Mouse (Mus musculus): ENCODE measurements around the gene Tdp1. TPM values are rescaled to one million over a fixed set of nuclear protein-coding genes. Genes with fewer than 3 reads are reported as not detected.

The Tdp1 gene
- polyA plus RNA-seq, 1 experiment from 2014 or later: 49.0 TPM

- no peak overlapping the region for H3K9ac ChIP-seq
- no peak overlapping the region for H3K4me2 ChIP-seq (replicated peaks)
- H3K36me3 ChIP-seq (replicated peaks; ENCODE audit: control insufficient read depth, insufficient read depth): no peaks in the 10 kb centered on the region
- no peaks in the 10 kb centered on the region for H3K27me3 ChIP-seq (ENCODE audit: control insufficient read depth, insufficient read depth, low read length)
- no peaks in the 10 kb centered on the region for H3K9me3 ChIP-seq (ENCODE audit: control insufficient read depth, low read length)
- 35% methylated on average over 9 of the region's 9 CpGs for WGBS
- peaks cover 16% of the 10 kb centered on the region for H3K4me1 ChIP-seq (replicated peaks; ENCODE audit: control insufficient read depth, insufficient read depth, low read length)
- DNase-seq (ENCODE audit: low spot score) (no peak), ATAC-seq (ENCODE audit: low FRiP score) (no peak)
- H3K27ac ChIP-seq: no peak overlapping the region
- no peak overlapping the region for H3K4me3 ChIP-seq (replicated peaks; ENCODE audit: low read length)
These were observed 28.3 kb upstream of the Tdp1 start for GRCm38 (mm10) chr12:99856011-99856410.

DNA sequence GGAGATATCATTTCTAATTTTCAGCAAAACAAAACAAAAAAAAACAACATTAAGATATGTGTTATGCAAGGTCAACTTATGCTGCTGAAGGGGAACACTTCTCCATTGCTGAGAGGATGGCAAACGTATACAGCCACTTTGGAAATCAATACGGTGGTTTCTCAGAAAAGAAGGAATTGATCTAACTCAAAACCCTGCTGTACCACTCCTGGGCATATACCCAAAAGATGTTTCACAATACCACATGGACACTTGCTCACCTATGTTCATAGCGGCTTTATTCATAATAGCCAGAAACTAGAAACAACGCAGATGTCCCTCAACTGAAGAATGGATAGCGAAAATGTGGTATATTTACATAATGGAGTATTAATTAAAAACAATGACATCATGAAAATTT is 25.7 kb upstream of the Tdp1 start:
- Histone ChIP-seq H3K9ac (no peak overlapping the region), H3K27me3 (ENCODE audit: control insufficient read depth, insufficient read depth, low read length) (no peaks in the 10 kb centered on the region), H3K27ac (no peak overlapping the region), H3K4me3 (replicated peaks; ENCODE audit: low read length) (no peak overlapping the region), H3K4me1 (replicated peaks; ENCODE audit: control insufficient read depth, insufficient read depth, low read length) (peaks cover 7% of the 10 kb centered on the region; the same call in 1 of the 2 replicates), H3K9me3 (ENCODE audit: control insufficient read depth, low read length) (no peaks in the 10 kb centered on the region), H3K4me2 (replicated peaks) (no peak overlapping the region), H3K36me3 (replicated peaks; ENCODE audit: control insufficient read depth, insufficient read depth) (no peaks in the 10 kb centered on the region)
- 91% methylated on average over 5 of the region's 5 CpGs for WGBS
- DNase-seq (ENCODE audit: low spot score) (no peak), ATAC-seq (ENCODE audit: low FRiP score) (no peak)

GRCm38 (mm10) chr12:99859391-99860100 is 24.8 kb upstream of the Tdp1 start:
- 82% methylated on average over 3 of the region's 3 CpGs for WGBS
- no peak for ATAC-seq (ENCODE audit: low FRiP score)
- Histone ChIP-seq H3K27ac (no peak overlapping the region), H3K9me3 (ENCODE audit: control insufficient read depth, low read length) (no peaks in the 10 kb centered on the region), H3K4me1 (replicated peaks; ENCODE audit: control insufficient read depth, insufficient read depth, low read length) (0 out of 2 replicates have a peak, but pooled peaks cover 4% of the 10 kb centered on the region), H3K4me2 (replicated peaks) (no peak overlapping the region), H3K4me3 (replicated peaks; ENCODE audit: low read length) (no peak overlapping the region), H3K27me3 (ENCODE audit: control insufficient read depth, insufficient read depth, low read length) (no peaks in the 10 kb centered on the region), H3K9ac (no peak overlapping the region), H3K36me3 (replicated peaks; ENCODE audit: control insufficient read depth, insufficient read depth) (no peaks in the 10 kb centered on the region)
- DNase-seq (ENCODE audit: low spot score): no peak

DNA sequence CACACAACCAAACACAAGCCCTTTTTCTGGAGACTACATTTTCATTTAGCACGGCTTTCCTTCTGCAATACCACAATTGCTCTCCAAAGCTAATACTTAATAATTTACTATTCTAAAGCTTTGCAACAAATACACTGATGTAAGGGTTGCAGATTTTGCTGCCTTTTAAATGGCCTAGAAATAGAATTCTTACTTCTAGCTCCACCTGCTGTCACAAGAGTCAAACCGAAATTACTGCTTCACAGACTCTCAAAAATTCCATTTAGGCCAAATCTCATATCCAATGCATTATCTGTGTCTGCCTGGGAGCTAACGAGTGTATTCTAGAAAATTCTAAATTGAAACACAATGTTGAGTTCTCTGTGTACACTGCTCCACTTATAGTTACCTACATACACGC is 23.3 kb upstream of the Tdp1 start:
- Histone ChIP-seq H3K4me2 (replicated peaks) (no peak overlapping the region), H3K4me1 (replicated peaks; ENCODE audit: control insufficient read depth, insufficient read depth, low read length) (0 out of 2 replicates have a peak, but pooled peaks cover 4% of the 10 kb centered on the region), H3K9ac (no peak overlapping the region), H3K27me3 (ENCODE audit: control insufficient read depth, insufficient read depth, low read length) (no peaks in the 10 kb centered on the region), H3K4me3 (replicated peaks; ENCODE audit: low read length) (no peak overlapping the region), H3K9me3 (ENCODE audit: control insufficient read depth, low read length) (no peaks in the 10 kb centered on the region), H3K36me3 (replicated peaks; ENCODE audit: control insufficient read depth, insufficient read depth) (no peaks in the 10 kb centered on the region), H3K27ac (no peak overlapping the region)
- ATAC-seq (ENCODE audit: low FRiP score) (no peak), DNase-seq (ENCODE audit: low spot score) (peak; percentile 73)
- 80% methylated on average over 4 of the region's 4 CpGs for WGBS

DNA sequence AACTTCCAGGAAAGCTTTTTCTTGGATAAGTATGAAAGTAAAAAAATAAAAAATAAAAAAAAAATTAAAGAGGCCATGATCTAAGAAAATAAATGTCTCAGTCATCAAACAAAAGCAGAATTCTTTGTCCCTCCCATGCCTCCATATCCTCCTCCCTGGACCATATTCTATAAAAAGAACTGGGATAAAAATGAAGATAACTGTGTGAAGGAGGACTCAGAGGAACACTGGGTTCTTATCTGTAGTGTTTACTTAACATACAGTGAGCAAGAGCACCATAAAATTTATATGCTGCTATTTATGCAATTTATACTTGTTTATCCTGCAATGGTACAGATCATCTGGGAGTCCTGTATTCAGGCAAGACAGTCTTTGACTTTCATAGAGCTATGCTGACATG is 19.7 kb upstream of the Tdp1 start:
- H3K9ac ChIP-seq: no peak overlapping the region
- H3K4me1 ChIP-seq (replicated peaks; ENCODE audit: control insufficient read depth, insufficient read depth, low read length): 0 out of 2 replicates have a peak, but pooled peaks cover 4% of the 10 kb centered on the region
- ATAC-seq (ENCODE audit: low FRiP score): no peak

DNA sequence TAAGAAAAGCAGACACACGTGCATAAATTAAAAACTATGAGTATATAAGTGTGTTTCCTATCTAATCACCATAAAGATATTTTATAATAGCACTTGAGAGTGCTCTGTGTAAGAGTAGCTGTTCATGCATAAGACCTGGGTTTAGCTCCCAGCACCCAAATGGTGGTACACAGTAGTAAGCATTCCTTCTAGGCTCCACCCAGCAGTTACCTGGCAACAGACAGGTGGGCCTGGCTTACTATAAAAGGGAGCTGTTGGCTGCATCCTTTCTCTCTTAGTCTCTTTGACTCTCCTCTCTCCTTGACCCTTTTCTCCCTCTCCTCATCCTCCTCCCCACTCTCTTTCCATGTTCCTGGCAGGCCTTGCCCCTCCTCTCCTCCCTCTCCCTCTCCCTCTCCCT is 15.5 kb upstream of the Tdp1 start:
- DNase-seq (ENCODE audit: low spot score) (no peak), ATAC-seq (ENCODE audit: low FRiP score) (no peak)
- Histone ChIP-seq H3K27me3 (ENCODE audit: control insufficient read depth, insufficient read depth, low read length) (no peaks in the 10 kb centered on the region), H3K36me3 (replicated peaks; ENCODE audit: control insufficient read depth, insufficient read depth) (no peaks in the 10 kb centered on the region), H3K9me3 (ENCODE audit: control insufficient read depth, low read length) (no peaks in the 10 kb centered on the region), H3K4me2 (replicated peaks) (no peak overlapping the region), H3K9ac (no peak overlapping the region), H3K4me1 (replicated peaks; ENCODE audit: control insufficient read depth, insufficient read depth, low read length) (no peaks in the 10 kb centered on the region), H3K4me3 (replicated peaks; ENCODE audit: low read length) (no peak overlapping the region), H3K27ac (no peak overlapping the region)
- 92% methylated on average over 1 of the region's 1 CpGs for WGBS

More for the DNA sequence above, 19.7 kb upstream of the Tdp1 start:
- no peak for DNase-seq (ENCODE audit: low spot score)
- Histone ChIP-seq H3K4me2 (replicated peaks) (no peak overlapping the region), H3K27me3 (ENCODE audit: control insufficient read depth, insufficient read depth, low read length) (no peaks in the 10 kb centered on the region), H3K9me3 (ENCODE audit: control insufficient read depth, low read length) (no peaks in the 10 kb centered on the region), H3K4me3 (replicated peaks; ENCODE audit: low read length) (no peak overlapping the region), H3K36me3 (replicated peaks; ENCODE audit: control insufficient read depth, insufficient read depth) (no peaks in the 10 kb centered on the region), H3K27ac (no peak overlapping the region)

DNA sequence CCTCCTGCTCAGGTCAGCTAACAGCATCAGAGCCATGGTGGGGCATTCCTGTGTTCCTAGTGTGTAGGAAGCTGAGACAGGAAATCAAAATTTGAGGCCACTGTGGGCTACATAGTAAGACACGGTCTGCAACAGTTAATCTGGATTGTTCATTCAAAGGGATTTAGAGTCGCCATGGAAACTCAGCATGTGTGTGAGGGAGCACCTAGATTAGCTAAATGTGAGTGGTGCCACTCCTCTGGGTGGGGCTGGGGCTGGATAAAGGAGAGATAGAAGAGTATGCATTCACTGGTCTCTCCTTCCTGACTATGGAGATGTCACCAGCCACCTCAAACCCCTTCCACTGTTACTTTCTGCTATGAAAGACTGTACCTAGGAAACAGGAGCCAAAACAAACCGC is 10.9 kb upstream of the Tdp1 start:
- Histone ChIP-seq H3K36me3 (replicated peaks; ENCODE audit: control insufficient read depth, insufficient read depth) (no peaks in the 10 kb centered on the region), H3K9ac (no peak overlapping the region), H3K27ac (no peak overlapping the region), H3K9me3 (ENCODE audit: control insufficient read depth, low read length) (no peaks in the 10 kb centered on the region), H3K4me2 (replicated peaks) (no peak overlapping the region), H3K4me1 (replicated peaks; ENCODE audit: control insufficient read depth, insufficient read depth, low read length) (no peaks in the 10 kb centered on the region), H3K4me3 (replicated peaks; ENCODE audit: low read length) (no peak overlapping the region), H3K27me3 (ENCODE audit: control insufficient read depth, insufficient read depth, low read length) (no peaks in the 10 kb centered on the region)
- ATAC-seq (ENCODE audit: low FRiP score): no peak
- 56% methylated on average over 3 of the region's 3 CpGs for WGBS
- DNase-seq (ENCODE audit: low spot score): no peak

DNA sequence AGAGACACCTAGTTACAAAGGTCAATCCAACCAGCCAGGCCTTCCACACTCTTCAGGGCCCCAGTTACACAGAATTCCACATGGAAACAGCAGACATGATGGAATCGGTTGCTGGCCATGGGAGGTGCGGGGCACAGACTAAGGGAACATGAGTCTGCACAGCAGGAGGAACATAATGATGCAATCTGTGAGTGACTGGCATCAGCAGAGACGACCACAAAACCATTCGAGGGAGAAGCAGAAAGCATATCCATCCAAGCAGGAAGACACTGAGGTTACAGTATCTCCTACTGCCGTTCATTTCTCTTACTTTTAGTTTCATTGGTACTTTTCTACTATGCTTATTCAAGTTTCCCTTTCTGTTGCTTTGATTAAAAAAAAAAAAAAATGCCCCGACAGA is 9.7 kb upstream of the Tdp1 start:
- H3K9me3 ChIP-seq (ENCODE audit: control insufficient read depth, low read length): no peaks in the 10 kb centered on the region
- H3K4me1 ChIP-seq (replicated peaks; ENCODE audit: control insufficient read depth, insufficient read depth, low read length): no peaks in the 10 kb centered on the region
- DNase-seq (ENCODE audit: low spot score) (no peak), ATAC-seq (ENCODE audit: low FRiP score) (no peak)
- H3K9ac ChIP-seq: no peak overlapping the region
- no peak overlapping the region for H3K4me2 ChIP-seq (replicated peaks)
- no peak overlapping the region for H3K4me3 ChIP-seq (replicated peaks; ENCODE audit: low read length)
- no peaks in the 10 kb centered on the region for H3K27me3 ChIP-seq (ENCODE audit: control insufficient read depth, insufficient read depth, low read length)
- 77% methylated on average over 6 of the region's 6 CpGs for WGBS
- H3K27ac ChIP-seq: no peak overlapping the region
- H3K36me3 ChIP-seq (replicated peaks; ENCODE audit: control insufficient read depth, insufficient read depth): no peaks in the 10 kb centered on the region

DNA sequence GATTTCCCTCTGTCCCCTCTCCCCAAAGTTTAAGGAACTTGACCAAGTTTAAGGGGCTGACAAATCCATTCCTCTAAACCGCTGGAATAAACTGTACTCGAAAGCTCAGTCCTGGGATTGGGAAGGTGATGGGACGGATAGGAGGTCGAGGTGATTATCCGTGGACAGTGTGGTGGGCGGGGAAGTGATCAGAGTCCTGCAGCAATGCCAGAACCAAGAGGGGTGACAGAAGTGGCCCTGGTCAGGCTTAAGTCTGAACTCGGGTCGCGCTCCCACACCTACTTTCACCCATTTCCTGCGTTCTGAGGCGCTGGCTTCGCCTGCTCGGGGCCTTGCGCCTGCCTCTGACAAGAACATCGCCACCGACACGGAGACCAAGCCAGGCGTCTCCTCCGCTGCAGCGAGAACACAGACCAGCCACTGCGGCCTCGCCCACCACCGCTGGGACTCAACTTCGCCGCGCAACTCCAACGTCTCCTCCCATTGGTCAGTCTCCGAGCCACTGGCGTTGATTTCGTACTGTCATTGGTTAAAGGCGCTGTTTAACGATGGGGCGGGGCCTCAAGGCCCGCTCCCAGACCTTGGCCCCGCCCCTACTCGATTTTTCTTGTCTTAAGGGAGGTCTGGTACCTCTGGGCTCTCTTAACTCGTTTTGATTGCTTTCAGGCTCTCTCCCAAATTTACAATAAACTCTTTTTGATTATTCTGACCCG is 1.2 kb upstream of the Tdp1 start:
- WGBS: under 1% methylated on average over 38 of the region's 38 CpGs
- Histone ChIP-seq H3K4me1 (replicated peaks; ENCODE audit: control insufficient read depth, insufficient read depth, low read length) (peaks cover 15% of the 10 kb centered on the region), H3K9me3 (ENCODE audit: control insufficient read depth, low read length) (no peaks in the 10 kb centered on the region), H3K4me3 (replicated peaks; ENCODE audit: low read length) (peak overlapping the region; percentile 86), H3K9ac (peak overlapping the region; percentile 89), H3K4me2 (replicated peaks) (peak overlapping the region; percentile 86), H3K27me3 (ENCODE audit: control insufficient read depth, insufficient read depth, low read length) (no peaks in the 10 kb centered on the region), H3K36me3 (replicated peaks; ENCODE audit: control insufficient read depth, insufficient read depth) (no peaks in the 10 kb centered on the region; the same call in 1 of the 2 replicates), H3K27ac (peak overlapping the region; percentile 83)
- DNase-seq (ENCODE audit: low spot score): peak; percentile 96
- peak; percentile 94 for ATAC-seq (ENCODE audit: low FRiP score)

Data from hindbrain, embryonic 14.5 days (tissue).